In the genomic region with DNA sequence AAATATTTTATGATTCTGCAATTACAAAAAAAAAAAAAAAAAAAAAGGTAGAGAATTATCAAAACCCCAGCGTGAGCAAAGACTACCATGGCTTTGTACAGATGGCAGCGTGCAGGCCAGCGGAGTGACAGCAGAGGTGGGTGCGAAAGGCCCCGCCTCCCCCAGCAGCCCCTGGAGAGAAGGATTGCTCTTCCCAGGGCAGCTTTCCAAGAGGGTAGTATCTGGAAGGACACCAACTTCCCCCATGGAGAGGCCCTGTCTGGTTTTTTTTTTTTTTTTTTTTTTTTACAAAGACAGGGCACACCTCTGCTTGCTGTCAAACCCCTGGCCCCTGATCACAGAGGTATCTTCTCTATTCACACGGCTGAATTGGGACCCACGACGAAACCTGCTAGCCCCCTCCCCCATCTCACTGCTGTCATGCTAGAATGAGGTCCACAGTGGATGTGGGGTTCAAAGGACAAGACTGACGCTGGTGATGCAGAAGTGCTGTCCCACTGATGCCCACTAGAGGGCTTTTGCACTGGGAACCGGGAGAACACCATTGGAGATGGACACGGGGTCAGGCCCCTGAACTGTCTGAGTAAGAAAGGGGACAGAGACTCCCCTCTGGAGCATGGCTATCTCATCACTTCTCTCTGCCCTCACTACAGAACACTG, we compare ENCODE assay signal across 9 mouse cellular contexts.
A peak's percentile ranks its signal among the peaks of the same experiment; 100 is the strongest.
DNase-seq lines count a peak whose midpoint lies in the region; ATAC-seq and TF ChIP-seq lines count a peak whose summit lies in the region.
"Had no signal": no experiment of that assay in that cellular context is flagged by ENCODE, and none has a peak within 500 bp of the region (broad histone marks: within the 10 kb centered on the region; RNA-seq: fewer than 3 reads in every experiment).

No protein-coding gene starts in this region.

- no peaks in the 10 kb centered on the region for H3K36me3 ChIP-seq in forebrain, embryonic 11.5 days (ENCODE audit: control insufficient read depth, insufficient read depth, low read length)
- H3K36me3 ChIP-seq in forebrain, embryonic 13.5 days (ENCODE audit: poor library complexity, severe bottlenecking), result no peaks in the 10 kb centered on the region
- no peaks in the 10 kb centered on the region for H3K36me3 ChIP-seq in CH12.LX (replicated peaks in 1 of 2; ENCODE audit: control insufficient read depth in 1 of 2, insufficient read depth in 1 of 2, low read length in 1 of 2)
- no peaks in the 10 kb centered on the region for H3K36me3 ChIP-seq in intestine, postnatal 0 days (ENCODE audit: control insufficient read depth, insufficient read depth)
- no peaks in the 10 kb centered on the region for H3K36me3 ChIP-seq in lung, postnatal 0 days (ENCODE audit: insufficient read depth, low read length)
- H3K36me3 ChIP-seq: stomach, embryonic 15.5 days had no signal

- dilution Hi-C loops in CH12.LX (cut with MboI; ENCODE audit: extremely low pct_ligation_motif_present, extremely low pct_unique_long_range_greater_than_20kb, low sequenced_read_pairs), result no loop called here

- H3K9me3 ChIP-seq in forebrain, embryonic 11.5 days (ENCODE audit: control insufficient read depth, low read length), result no peaks in the 10 kb centered on the region
- no peaks in the 10 kb centered on the region for H3K9me3 ChIP-seq in forebrain, embryonic 13.5 days (replicated peaks)
- H3K9me3 ChIP-seq in CH12.LX (replicated peaks; ENCODE audit: low read length), result no peaks in the 10 kb centered on the region
- no peaks in the 10 kb centered on the region for H3K9me3 ChIP-seq in intestine, postnatal 0 days (ENCODE audit: control insufficient read depth)
- no peaks in the 10 kb centered on the region for H3K9me3 ChIP-seq in lung, postnatal 0 days (ENCODE audit: low read length)
- H3K9me3 ChIP-seq: stomach, embryonic 15.5 days had no signal

- TF ChIP-seq POLR2A in CH12.LX (IDR thresholded peaks at IDR 0.05; ENCODE audit: low read depth, low read length), result no peak

- no peak overlapping the region for H3K9ac ChIP-seq in forebrain, embryonic 11.5 days (ENCODE audit: low read length)
- H3K9ac ChIP-seq in forebrain, embryonic 13.5 days, result no peak overlapping the region
- no peak overlapping the region for H3K9ac ChIP-seq in CH12.LX (ENCODE audit: insufficient read depth, low read depth)
- H3K9ac ChIP-seq in intestine, postnatal 0 days (ENCODE audit: low read depth, low read length), result no peak overlapping the region
- no peak overlapping the region for H3K9ac ChIP-seq in lung, postnatal 0 days (replicated peaks; ENCODE audit: low read depth)
- H3K9ac ChIP-seq: stomach, embryonic 15.5 days had no signal

- peaks cover 11% of the 10 kb centered on the region for H3K27me3 ChIP-seq in forebrain, embryonic 11.5 days (ENCODE audit: control insufficient read depth, insufficient read depth, low read length)
- H3K27me3 ChIP-seq in forebrain, embryonic 13.5 days, result peaks cover 76% of the 10 kb centered on the region
- H3K27me3 ChIP-seq in CH12.LX (replicated peaks), result peaks cover 3% of the 10 kb centered on the region
- H3K27me3 ChIP-seq in intestine, postnatal 0 days (replicated peaks; ENCODE audit: control insufficient read depth, insufficient read depth, low read length), result no peaks in the 10 kb centered on the region
- no peaks in the 10 kb centered on the region for H3K27me3 ChIP-seq in lung, postnatal 0 days (replicated peaks; ENCODE audit: insufficient read depth, low read length)

- peaks cover 11% of the 10 kb centered on the region; the same call in 1 of the 2 replicates for H3K4me1 ChIP-seq in forebrain, embryonic 11.5 days (replicated peaks; ENCODE audit: control insufficient read depth, insufficient read depth, low read length)
- peaks cover 50% of the 10 kb centered on the region for H3K4me1 ChIP-seq in forebrain, embryonic 13.5 days
- H3K4me1 ChIP-seq in CH12.LX (ENCODE audit: control insufficient read depth in 1 of 2, insufficient read depth in 2 of 2), result peaks cover 2 to 4% of the 10 kb centered on the region in 2 experiments; a peak in 2 of 4 replicates
- H3K4me1 ChIP-seq in intestine, postnatal 0 days (replicated peaks; ENCODE audit: control insufficient read depth, insufficient read depth, low read length), result no peaks in the 10 kb centered on the region
- no peaks in the 10 kb centered on the region for H3K4me1 ChIP-seq in lung, postnatal 0 days (ENCODE audit: insufficient read depth, low read depth, low read length)
- H3K4me1 ChIP-seq: stomach, embryonic 15.5 days had no signal

- H3K27ac ChIP-seq in forebrain, embryonic 11.5 days (ENCODE audit: low read depth, low read length), result no peak overlapping the region
- H3K27ac ChIP-seq in forebrain, embryonic 13.5 days, result no peak overlapping the region
- H3K27ac ChIP-seq in CH12.LX (ENCODE audit: insufficient read depth, low read depth), result no peak overlapping the region
- no peak overlapping the region for H3K27ac ChIP-seq in intestine, postnatal 0 days (ENCODE audit: low read depth, low read length)
- H3K27ac ChIP-seq in lung, postnatal 0 days (ENCODE audit: low read length), result no peak overlapping the region
- H3K27ac ChIP-seq: stomach, embryonic 15.5 days had no signal

- H3K79me2 ChIP-seq in CH12.LX (replicated peaks; ENCODE audit: control insufficient read depth, extremely low read depth, insufficient read depth, poor library complexity, severe bottlenecking), result no peaks in the 10 kb centered on the region

- TF ChIP-seq CTCF in CH12.LX (conservative IDR thresholded peaks at IDR 0.05 in 1 of 2, IDR thresholded peaks at IDR 0.05 in 1 of 2; ENCODE audit: low read depth in 2 of 2, low read length in 2 of 2), result peak; percentile 62 to 82
- peak; percentile 83 for TF ChIP-seq CTCF in intestine, postnatal 0 days (IDR thresholded peaks at IDR 0.05; ENCODE audit: low read depth)
- peak; percentile 81 for TF ChIP-seq CTCF in lung, postnatal 0 days (IDR thresholded peaks at IDR 0.05)

- TF ChIP-seq RAD21 in CH12.LX (IDR thresholded peaks at IDR 0.05; ENCODE audit: low read depth, low read length), result peak; percentile 70

- TF ChIP-seq EP300 in CH12.LX (IDR thresholded peaks at IDR 0.05; ENCODE audit: low read length), result no peak
- no peak for TF ChIP-seq EP300 in lung, postnatal 0 days (IDR thresholded peaks at IDR 0.05)

- peak; percentile 85 for DNase-seq in forebrain, embryonic 11.5 days (ENCODE audit: low spot score)
- peak; percentile 60 for DNase-seq in CH12.LX (ENCODE audit: extremely low read depth)
- peak; percentile 17 for DNase-seq in c-Kit-positive CD71-positive TER-119-positive erythroid progenitor cells, embryonic 14.5 days (ENCODE audit: low spot score)
- peak; percentile 46 to 54 for DNase-seq in gastrocnemius, adult 8-10 months (ENCODE audit: low spot score in 2 of 2)
- peak; percentile 32 for DNase-seq in lung, postnatal 0 days (ENCODE audit: low spot score)
- DNase-seq in retina, postnatal 7 days (ENCODE audit: low read depth, low spot score), result peak; percentile 60

- WGBS in forebrain, embryonic 11.5 days, result 35% methylated on average over 11 of the region's 11 CpGs
- WGBS in forebrain, embryonic 13.5 days, result 34% methylated on average over 11 of the region's 11 CpGs
- WGBS in intestine, postnatal 0 days, result 45% methylated on average over 11 of the region's 11 CpGs
- WGBS in lung, postnatal 0 days, result 38% methylated on average over 11 of the region's 11 CpGs

- no peak overlapping the region for H3K4me3 ChIP-seq in forebrain, embryonic 11.5 days (ENCODE audit: low read depth, low read length)
- no peak overlapping the region for H3K4me3 ChIP-seq in forebrain, embryonic 13.5 days
- H3K4me3 ChIP-seq in CH12.LX (replicated peaks in 1 of 3; ENCODE audit: low read depth in 2 of 3, low read length in 2 of 3, poor library complexity in 1 of 3), result no peak overlapping the region
- no peak overlapping the region for H3K4me3 ChIP-seq in intestine, postnatal 0 days (ENCODE audit: low read depth, low read length)
- no peak overlapping the region for H3K4me3 ChIP-seq in lung, postnatal 0 days (ENCODE audit: low read depth, low read length)
- H3K4me3 ChIP-seq: stomach, embryonic 15.5 days had no signal

- in situ Hi-C loops in CH12.LX (cut with MboI; ENCODE audit: low pct_ligation_motif_present, low pct_unique_long_range_greater_than_20kb, low sequenced_read_pairs), result no loop called here

- peak; percentile 28; the same call in 1 of the 2 replicates for ATAC-seq in forebrain, embryonic 11.5 days (replicated peaks; ENCODE audit: low FRiP score)
- ATAC-seq in forebrain, embryonic 13.5 days, result no peak
- ATAC-seq in intestine, postnatal 0 days, result no peak
- no peak for ATAC-seq in lung, postnatal 0 days

- H3K4me2 ChIP-seq in forebrain, embryonic 11.5 days (ENCODE audit: low read depth, low read length, severe bottlenecking), result no peak overlapping the region
- H3K4me2 ChIP-seq in forebrain, embryonic 13.5 days, result no peak overlapping the region
- no peak overlapping the region for H3K4me2 ChIP-seq in CH12.LX (ENCODE audit: insufficient read depth, low read depth, poor library complexity, severe bottlenecking)
- no peak overlapping the region for H3K4me2 ChIP-seq in intestine, postnatal 0 days (replicated peaks; ENCODE audit: low read depth)
- H3K4me2 ChIP-seq in lung, postnatal 0 days (replicated peaks; ENCODE audit: low read depth, low read length), result no peak overlapping the region
- H3K4me2 ChIP-seq: stomach, embryonic 15.5 days had no signal

TF ChIP-seq in CH12.LX, 34 proteins besides CTCF, POLR2A, EP300 and RAD21:
- TF ChIP-seq IRF4 (IDR thresholded peaks at IDR 0.05; ENCODE audit: low read depth, low read length) (peak; percentile 64; the same call in 1 of the 2 replicates), NELFE (IDR thresholded peaks at IDR 0.05; ENCODE audit: low read depth, low read length) (0 out of 2 replicates have a peak, but pooled peaks have one; percentile 34), CHD2 (IDR thresholded peaks at IDR 0.05; ENCODE audit: low read length) (peak; percentile 17; the same call in 1 of the 2 replicates), ZC3H11A (IDR thresholded peaks at IDR 0.05; ENCODE audit: low read depth, low read length) (peak; percentile 32; the same call in 1 of the 2 replicates), SIN3A (IDR thresholded peaks at IDR 0.05; ENCODE audit: low read length) (0 out of 2 replicates have a peak, but pooled peaks have one; percentile 36), KAT2A (IDR thresholded peaks at IDR 0.05; ENCODE audit: insufficient replicate concordance, low read length) (no peak), TCF12 (IDR thresholded peaks at IDR 0.05; ENCODE audit: low read depth, low read length) (0 out of 2 replicates have a peak, but pooled peaks have one; percentile 25), MYC (IDR thresholded peaks at IDR 0.05; ENCODE audit: low read depth, low read length) (0 out of 2 replicates have a peak, but pooled peaks have one; percentile 45), USF1 (IDR thresholded peaks at IDR 0.05; ENCODE audit: low read depth, low read length) (no peak), ZNF384 (IDR thresholded peaks at IDR 0.05; ENCODE audit: low read depth, low read length) (peak; percentile 76), BHLHE40 (IDR thresholded peaks at IDR 0.05; ENCODE audit: low read depth, low read length) (no peak), JUND (conservative IDR thresholded peaks at IDR 0.05; ENCODE audit: low read depth, low read length) (no peak), SMC3 (IDR thresholded peaks at IDR 0.05; ENCODE audit: low read depth, low read length) (peak; percentile 90)
TF ChIP-seq in CH12.LX: peak in this region for 9.

Comparison
In these comparisons a context has a peak if more than half of its experiments do, and no peak if none do; other contexts are left out.
1. DNase-seq: peak in every context shown above with its lines; median percentile 85 in forebrain, embryonic 11.5 days; 60 in CH12.LX; 60 in retina, postnatal 7 days; 50 in gastrocnemius, adult 8-10 months; 32 in lung, postnatal 0 days; 17 in c-Kit-positive CD71-positive TER-119-positive erythroid progenitor cells, embryonic 14.5 days.